Mouse (Mus musculus): ENCODE measurements around the gene Npas1. TPM values are rescaled to one million over a fixed set of nuclear protein-coding genes. Genes with fewer than 3 reads are reported as not detected.
A peak's percentile ranks its signal among the peaks of the same experiment; 100 is the strongest.

The Npas1 gene
- total RNA-seq, 1 experiment from 2014 or later, result not detected

- ATAC-seq (replicated peaks; ENCODE audit: low read depth, poor library complexity, severe bottlenecking), result no peak
These were observed 5.3 kb downstream of the Npas1 start for GRCm38 (mm10) chr7:16472116-16472709.

- peak; percentile 53; the same call in 1 of the 2 replicates for ATAC-seq (replicated peaks; ENCODE audit: low read depth, poor library complexity, severe bottlenecking)
These were observed 6.0 kb downstream of the Npas1 start for GRCm38 (mm10) chr7:16471549-16471948.

GRCm38 (mm10) chr7:16468115-16468514 is 9.4 kb downstream of the Npas1 start:
- ATAC-seq (replicated peaks; ENCODE audit: low read depth, poor library complexity, severe bottlenecking), result no peak

GRCm38 (mm10) chr7:16466565-16466964 is 11.0 kb downstream of the Npas1 start:
- no peak; the same call in 1 of the 2 replicates for ATAC-seq (replicated peaks; ENCODE audit: low read depth, poor library complexity, severe bottlenecking)

GRCm38 (mm10) chr7:16465568-16465967 is 12.0 kb downstream of the Npas1 start:
- no peak for ATAC-seq (replicated peaks; ENCODE audit: low read depth, poor library complexity, severe bottlenecking)

- ATAC-seq (replicated peaks; ENCODE audit: low read depth, poor library complexity, severe bottlenecking), result peak; percentile 53
These were observed 12.4 kb downstream of the Npas1 start for GRCm38 (mm10) chr7:16465160-16465559.

- ATAC-seq (replicated peaks; ENCODE audit: low read depth, poor library complexity, severe bottlenecking), result peak; percentile 86
These were observed 14.3 kb downstream of the Npas1 start for GRCm38 (mm10) chr7:16463214-16463613.

- no peak for ATAC-seq (replicated peaks; ENCODE audit: low read depth, poor library complexity, severe bottlenecking)
These were observed 15.8 kb downstream of the Npas1 start for GRCm38 (mm10) chr7:16461705-16462104.

- no peak for ATAC-seq (replicated peaks; ENCODE audit: low read depth, poor library complexity, severe bottlenecking)
These were observed 16.4 kb downstream of the Npas1 start for GRCm38 (mm10) chr7:16461151-16461550.

- no peak for ATAC-seq (replicated peaks; ENCODE audit: low read depth, poor library complexity, severe bottlenecking)
These were observed 17.0 kb downstream of the Npas1 start for GRCm38 (mm10) chr7:16460566-16460965.

GRCm38 (mm10) chr7:16456289-16456688 is 21.2 kb downstream of the Npas1 start:
- ATAC-seq (replicated peaks; ENCODE audit: low read depth, poor library complexity, severe bottlenecking), result no peak

- no peak for ATAC-seq (replicated peaks; ENCODE audit: low read depth, poor library complexity, severe bottlenecking)
These were observed 22.5 kb downstream of the Npas1 start for GRCm38 (mm10) chr7:16455016-16455415.

GRCm38 (mm10) chr7:16453118-16453711 is 24.3 kb downstream of the Npas1 start:
- peak; percentile 47 for ATAC-seq (replicated peaks; ENCODE audit: low read depth, poor library complexity, severe bottlenecking)

GRCm38 (mm10) chr7:16452587-16453073 is 24.9 kb downstream of the Npas1 start, which contains the start of gene Tmem160:
Tmem160 (plus strand) TSS chr7:16452779.
- peak; percentile 99 for ATAC-seq (replicated peaks; ENCODE audit: low read depth, poor library complexity, severe bottlenecking)

- no peak for ATAC-seq (replicated peaks; ENCODE audit: low read depth, poor library complexity, severe bottlenecking)
These were observed 25.9 kb downstream of the Npas1 start for GRCm38 (mm10) chr7:16451656-16452055.

GRCm38 (mm10) chr7:16441241-16441640 is 36.3 kb downstream of the Npas1 start:
- peak; percentile 63 for ATAC-seq (replicated peaks; ENCODE audit: low read depth, poor library complexity, severe bottlenecking)

- ATAC-seq (replicated peaks; ENCODE audit: low read depth, poor library complexity, severe bottlenecking), result no peak
These were observed 42.4 kb downstream of the Npas1 start for GRCm38 (mm10) chr7:16435088-16435487.

GRCm38 (mm10) chr7:16433352-16433971 is 44.1 kb downstream of the Npas1 start:
- ATAC-seq (replicated peaks; ENCODE audit: low read depth, poor library complexity, severe bottlenecking), result no peak

- peak; percentile 78; the same call in 1 of the 2 replicates for ATAC-seq (replicated peaks; ENCODE audit: low read depth, poor library complexity, severe bottlenecking)
These were observed 51.3 kb downstream of the Npas1 start for GRCm38 (mm10) chr7:16426129-16426729.

- ATAC-seq (replicated peaks; ENCODE audit: low read depth, poor library complexity, severe bottlenecking), result peak; percentile 34; the same call in 1 of the 2 replicates
These were observed 51.8 kb downstream of the Npas1 start for GRCm38 (mm10) chr7:16425721-16426120.

- ATAC-seq (replicated peaks; ENCODE audit: low read depth, poor library complexity, severe bottlenecking), result no peak
These were observed 53.8 kb downstream of the Npas1 start for GRCm38 (mm10) chr7:16423731-16424130.
